Mouse (Mus musculus): ENCODE measurements around the gene Oxgr1. TPM values are rescaled to one million over a fixed set of nuclear protein-coding genes. Genes with fewer than 3 reads are reported as not detected.

Gene Oxgr1
- total RNA-seq (2021), result not detected

DNA sequence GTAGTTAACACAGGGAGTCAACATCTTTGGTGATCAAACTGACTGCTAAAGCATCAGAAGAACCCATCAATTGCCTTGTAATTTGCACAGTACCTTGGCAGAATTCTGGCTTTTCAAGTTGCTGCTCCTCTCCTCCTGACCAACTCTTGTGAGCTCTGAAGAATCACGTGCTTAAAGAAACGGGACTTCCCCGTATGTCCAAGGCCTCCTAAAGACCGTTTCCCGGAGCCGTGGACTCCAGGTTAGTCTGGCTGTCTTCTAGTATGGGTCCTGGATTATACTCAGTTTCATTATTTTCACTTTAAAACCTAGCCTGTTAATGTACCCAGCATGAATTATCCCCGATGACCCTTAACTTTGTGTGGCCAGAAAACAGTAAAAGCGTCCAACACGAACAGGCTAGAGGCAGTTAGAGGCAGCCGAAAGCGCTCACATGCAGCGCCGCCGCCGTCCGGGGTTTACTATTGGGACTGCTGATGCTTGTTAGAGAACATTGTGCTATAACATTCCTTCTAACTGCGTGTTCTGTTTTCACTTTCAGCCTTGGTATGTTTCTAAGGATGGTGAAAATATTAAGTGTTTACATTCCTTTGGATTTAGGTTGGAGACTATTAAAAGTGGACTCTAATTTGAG lies at the start of gene Oxgr1:
TSS of gene Oxgr1 (minus strand) at position 249 of the 634 bp plus-strand sequence.
- intact Hi-C loops (cut with DNase I), result no loop called here
- no peak for DNase-seq (ENCODE audit: low spot score)

DNA sequence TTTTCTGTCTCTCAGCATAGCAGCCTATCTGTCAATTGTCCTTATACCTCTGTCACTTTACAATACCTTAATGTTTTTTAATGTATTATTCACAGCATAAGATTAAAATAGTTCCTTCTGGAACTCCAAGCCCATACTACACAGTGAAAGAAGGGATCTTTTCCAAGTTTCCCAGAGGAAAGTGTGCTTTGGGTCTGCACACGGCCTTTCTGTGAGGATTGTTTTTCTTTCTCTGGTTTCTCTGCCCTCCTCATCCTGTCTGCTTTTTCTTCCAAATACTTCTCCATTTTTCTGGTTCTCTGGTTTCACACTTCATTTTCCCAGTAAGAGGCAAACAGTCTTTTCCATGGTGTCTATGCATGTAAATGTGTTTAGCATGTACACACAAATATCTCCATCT lies 48.2 kb upstream of the Oxgr1 start:
- no peak for DNase-seq (ENCODE audit: low spot score)
- intact Hi-C loops (cut with DNase I), result no loop called here

DNA sequence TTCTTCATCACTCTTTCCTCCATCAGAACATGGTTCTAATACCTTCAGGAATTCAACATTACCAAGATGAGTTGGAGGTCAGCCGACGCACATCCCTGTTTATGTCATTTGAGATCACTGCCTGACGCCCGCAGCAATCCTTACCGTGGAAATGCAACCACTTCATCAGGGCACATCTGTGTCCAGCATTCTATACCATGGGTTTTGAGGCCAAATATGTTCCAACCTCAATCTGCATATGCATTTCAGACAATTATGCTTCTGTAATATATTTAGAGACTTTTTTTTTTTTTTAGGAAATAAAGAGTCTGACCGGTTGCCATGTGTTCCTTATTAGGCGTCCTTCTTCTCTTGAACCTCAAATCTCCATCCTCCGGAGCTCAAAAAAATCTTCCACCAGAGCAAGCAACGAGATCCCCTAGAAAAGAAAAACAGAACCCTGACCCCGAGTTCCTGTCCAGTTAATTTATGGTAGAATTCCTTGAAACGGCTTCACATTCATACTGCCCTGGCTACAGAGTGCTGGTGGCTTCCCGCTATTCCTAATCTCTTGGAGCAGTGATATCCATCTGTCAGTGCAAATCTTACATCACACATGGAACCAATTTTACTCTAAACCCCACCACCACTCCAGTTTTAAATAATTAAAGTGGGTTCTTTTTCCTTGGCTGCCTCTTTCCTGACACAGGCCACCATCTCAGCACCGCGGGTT lies 47.6 kb upstream of the Oxgr1 start:
- no peak for DNase-seq (ENCODE audit: low spot score)
- intact Hi-C loops (cut with DNase I), result no loop called here

DNA sequence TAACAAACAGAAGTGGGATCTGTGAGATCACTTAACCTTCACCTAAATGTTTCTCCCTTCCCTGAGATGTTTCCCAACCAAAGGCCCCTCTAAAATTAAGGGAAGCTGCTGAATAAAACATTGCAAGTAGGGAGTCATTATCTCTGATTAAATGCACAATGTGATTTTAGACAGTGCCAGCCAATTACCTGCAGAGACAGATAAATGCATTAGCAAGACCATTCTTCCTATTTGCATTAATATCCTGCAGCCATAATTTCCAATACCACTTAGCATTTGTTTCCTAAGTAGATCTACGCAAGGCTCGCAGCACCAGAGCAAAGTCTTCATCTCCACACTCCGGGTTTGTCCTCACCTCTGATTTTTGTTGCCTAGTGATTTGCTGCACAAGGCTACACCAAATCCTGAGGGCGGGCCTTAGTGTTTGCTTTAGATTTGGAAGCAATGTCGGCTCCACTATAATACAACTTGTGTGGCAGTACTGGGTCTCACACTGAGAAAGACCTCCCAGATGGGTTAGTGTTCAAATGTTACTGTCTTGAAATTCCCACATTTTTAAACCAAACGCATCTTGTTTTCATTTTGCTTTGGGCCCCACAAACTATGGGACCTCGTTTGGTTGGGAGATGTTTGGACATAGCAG lies 46.9 kb upstream of the Oxgr1 start:
- intact Hi-C loops (cut with DNase I), result no loop called here
- DNase-seq (ENCODE audit: low spot score), result no peak

DNA sequence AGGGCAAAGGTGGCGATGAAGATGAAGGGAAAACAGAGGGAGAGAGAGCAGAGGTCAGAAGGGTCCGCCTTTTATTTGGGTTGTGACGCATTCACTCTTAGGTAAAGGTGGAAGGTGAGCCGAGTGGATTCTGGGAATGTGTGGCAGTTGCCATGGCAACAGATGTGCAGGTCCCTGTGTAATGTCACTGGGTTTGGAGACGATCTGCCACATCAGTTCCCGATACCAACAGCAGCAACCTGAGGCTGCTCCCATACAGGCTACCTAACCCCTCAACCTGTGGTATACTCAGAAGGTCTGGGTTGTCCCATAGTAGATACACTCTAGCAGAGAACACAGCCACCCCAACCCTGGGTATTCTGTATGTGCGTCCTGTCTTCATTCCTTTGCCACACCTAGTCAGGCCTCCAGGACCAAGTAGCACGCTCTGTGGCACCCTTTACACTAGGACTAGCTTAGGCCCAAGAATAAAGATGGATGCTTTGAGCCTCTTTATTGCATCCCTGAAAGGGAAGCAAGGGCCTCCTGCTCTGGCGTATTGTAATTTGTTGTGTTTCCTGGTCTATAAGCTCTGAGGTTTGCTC lies 41.9 kb upstream of the Oxgr1 start:
- no peak for DNase-seq (ENCODE audit: low spot score)
- intact Hi-C loops (cut with DNase I), result no loop called here

DNA sequence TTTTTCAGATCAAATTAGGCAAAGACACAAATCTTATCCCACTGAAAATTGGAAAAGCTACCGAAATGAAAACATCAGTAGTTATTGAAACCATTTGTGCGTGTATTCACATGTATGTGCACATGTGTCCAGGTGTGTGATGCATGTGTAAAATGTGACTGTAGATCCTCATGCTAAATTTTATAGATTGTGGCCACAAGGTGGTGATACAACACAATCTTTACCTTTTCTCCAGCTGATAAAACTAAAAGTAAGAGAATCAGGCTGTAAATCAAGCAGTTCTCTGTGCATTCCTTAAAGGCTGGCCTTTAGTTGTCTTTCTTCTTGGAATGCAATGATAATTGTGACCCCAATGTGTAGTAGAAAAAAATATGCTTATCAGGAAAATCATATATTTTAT lies 34.0 kb upstream of the Oxgr1 start:
- DNase-seq (ENCODE audit: low spot score), result no peak
- intact Hi-C loops (cut with DNase I), result loop anchor here (1.0 to 5.0 kb wide), 4 partner anchors 186 to 688 kb away; no protein-coding TSS in a partner anchor

DNA sequence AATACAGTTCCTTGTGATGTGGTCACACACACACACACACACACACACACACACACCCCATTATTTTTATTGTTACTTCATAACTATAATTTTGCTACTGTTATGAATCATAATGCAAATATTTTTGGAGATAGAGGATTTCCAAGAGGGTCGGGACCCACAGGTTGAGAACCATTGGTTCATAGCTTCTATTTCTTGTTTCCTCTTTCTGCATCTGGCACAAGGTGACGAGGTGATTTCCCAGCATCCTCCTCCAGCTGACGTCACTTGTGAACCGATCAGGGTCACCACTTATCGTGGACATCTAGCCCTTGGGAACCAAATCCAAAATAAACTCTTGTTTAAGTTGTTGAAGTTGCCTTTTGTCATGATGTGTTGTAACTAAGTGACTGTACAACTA lies 33.5 kb upstream of the Oxgr1 start:
- no peak for DNase-seq (ENCODE audit: low spot score)
- intact Hi-C loops (cut with DNase I), result loop anchor here (1.0 to 5.0 kb wide), 4 partner anchors 187 to 689 kb away; no protein-coding TSS in a partner anchor

DNA sequence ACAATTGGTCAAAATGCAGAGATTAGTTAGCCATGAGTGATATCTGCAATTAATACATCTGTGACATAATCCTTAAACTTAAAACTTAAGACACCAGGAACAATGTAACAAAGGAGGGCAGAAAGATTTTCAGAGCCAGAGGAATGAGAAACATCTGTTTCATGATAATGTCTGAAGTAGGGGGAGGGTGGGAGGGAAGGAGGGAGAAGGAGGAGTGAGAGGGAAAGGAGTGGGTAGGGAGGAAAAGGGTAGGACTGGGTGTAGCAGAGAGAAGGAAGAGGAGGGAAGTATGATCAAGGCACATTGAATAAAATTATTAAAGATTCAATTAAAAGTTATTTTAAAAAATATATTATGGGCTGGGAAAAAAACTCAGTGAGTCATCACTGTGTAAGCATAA lies 32.0 kb upstream of the Oxgr1 start:
- intact Hi-C loops (cut with DNase I), result no loop called here

DNA sequence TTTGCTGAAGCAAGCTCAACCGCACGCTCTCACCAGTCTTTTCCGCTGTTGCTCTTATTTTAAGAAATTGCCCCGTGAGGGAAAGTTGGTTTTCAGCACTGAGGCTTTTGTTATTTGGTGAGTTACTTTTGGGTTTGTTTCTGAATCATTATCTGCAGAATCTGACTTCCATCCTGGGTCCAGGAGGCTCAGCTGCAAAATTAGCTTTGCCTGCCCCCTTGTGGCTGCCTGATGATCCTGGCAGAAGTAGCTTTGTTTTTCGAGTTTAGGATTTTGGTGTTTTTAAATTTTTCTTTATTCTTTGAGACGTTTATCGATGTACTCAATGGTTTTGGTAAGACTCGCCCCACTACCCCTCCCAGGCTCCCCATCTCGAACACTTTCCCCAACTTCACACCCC lies 18.9 kb upstream of the Oxgr1 start:
- DNase-seq (ENCODE audit: low spot score), result no peak
- intact Hi-C loops (cut with DNase I), result loop anchor here (5.0 kb wide), 1 partner anchor 1019 kb away; no protein-coding TSS in a partner anchor

More for the DNA sequence above, 32.0 kb upstream of the Oxgr1 start:
- no peak for DNase-seq (ENCODE audit: low spot score)

DNA sequence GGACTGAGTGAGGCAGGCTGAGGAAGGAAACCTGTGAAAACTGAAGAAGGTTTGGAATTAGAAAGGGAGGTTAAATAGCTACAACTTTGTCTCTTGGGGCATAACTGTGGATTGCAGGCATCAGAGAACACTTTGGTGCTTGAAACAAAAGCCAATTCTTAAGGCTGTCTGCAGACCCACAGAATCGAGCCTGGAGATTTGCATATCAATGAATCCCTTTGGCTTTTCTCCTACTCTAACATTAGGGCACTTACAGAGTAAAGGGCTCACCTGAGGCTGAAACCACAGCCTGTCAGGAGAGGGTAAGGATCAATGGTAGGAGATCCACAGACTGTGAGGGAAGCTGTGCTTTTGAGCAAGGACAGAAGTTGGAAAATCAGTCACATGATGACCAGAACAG lies 8.8 kb downstream of the Oxgr1 start:
- DNase-seq (ENCODE audit: low spot score), result no peak
- intact Hi-C loops (cut with DNase I), result no loop called here

DNA sequence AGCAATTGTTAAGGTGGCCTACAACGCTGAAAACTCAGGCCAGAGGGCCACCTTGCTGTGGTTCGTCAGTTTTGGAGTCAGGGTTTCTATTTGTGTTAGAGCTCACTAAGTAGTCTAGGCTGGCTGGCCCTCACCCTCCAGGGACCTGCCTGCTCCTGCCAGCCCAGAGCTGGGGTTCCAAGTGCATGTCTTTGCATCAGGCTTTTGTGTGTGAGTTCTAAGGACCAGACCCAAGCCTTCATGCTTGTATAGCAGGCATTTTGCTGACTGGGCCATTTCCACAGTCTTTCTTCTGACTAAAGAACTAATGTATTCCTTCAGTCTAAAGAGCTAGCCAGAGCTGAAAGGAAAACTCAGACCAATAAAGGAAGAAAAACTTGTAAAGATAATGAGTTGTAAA lies 22.3 kb downstream of the Oxgr1 start:
- intact Hi-C loops (cut with DNase I), result no loop called here
- DNase-seq (ENCODE audit: low spot score), result no peak

DNA sequence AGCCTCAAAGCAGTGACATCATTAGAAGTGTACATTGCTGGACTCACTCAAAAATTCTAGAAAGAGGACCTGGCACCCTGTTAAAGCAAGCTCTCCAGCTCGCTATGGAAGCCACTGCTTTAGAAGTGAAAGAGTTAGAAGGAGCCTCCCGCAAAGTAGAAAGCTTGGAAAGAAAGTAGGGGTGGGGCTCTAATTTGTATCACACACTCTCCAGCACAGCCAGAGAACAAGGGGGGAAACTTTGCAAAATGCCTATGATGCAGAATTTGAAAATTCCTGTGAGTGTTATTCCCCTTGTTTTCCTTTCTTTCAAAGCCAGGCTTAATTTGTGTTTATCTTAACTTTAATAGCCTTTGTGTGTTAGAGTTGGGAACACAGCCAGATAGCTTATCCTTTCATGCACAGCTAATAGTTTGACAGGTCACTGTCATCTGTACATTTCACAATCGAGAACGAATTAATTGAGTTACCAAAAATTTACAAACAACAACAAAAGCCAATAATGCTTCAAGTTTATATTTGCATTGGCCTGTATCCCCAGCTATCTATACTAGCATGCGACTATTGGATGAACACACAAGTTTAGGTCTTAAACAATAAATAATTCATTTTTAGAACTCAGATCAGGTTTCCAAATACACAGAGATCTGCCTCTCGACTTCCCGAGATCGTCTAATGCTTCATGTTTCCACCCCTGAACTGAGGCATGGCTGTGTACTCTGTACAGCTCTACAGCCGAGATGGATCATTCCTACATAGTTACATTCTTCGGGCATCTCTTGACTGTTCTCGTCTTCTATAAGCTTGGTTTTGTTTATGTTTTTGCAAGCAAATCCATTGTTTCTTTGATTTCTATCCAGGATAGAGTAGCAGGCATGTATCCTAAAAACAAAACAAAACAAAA lies 32.0 kb downstream of the Oxgr1 start:
- no peak for DNase-seq (ENCODE audit: low spot score)
- intact Hi-C loops (cut with DNase I), result no loop called here

DNA sequence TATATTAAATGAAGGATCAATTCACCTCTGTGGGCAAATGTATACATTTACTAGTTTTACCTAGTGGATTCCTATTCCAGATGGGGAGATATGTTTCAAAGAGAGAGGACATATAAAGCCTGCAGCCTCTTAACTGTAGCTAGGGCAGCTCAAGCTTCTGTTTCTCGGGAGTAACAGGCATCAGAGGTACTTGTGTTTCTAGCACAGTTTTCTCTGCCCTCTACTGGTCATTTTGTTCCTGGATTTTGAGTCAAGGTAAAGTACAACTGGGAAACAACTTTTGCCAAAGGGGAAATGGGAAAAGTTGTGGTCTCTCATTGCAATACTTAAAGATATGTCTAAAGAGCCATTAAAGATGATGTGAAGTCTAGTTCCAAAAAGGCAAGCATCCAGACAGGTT lies 37.1 kb downstream of the Oxgr1 start:
- intact Hi-C loops (cut with DNase I), result no loop called here
- DNase-seq (ENCODE audit: low spot score), result no peak

DNA sequence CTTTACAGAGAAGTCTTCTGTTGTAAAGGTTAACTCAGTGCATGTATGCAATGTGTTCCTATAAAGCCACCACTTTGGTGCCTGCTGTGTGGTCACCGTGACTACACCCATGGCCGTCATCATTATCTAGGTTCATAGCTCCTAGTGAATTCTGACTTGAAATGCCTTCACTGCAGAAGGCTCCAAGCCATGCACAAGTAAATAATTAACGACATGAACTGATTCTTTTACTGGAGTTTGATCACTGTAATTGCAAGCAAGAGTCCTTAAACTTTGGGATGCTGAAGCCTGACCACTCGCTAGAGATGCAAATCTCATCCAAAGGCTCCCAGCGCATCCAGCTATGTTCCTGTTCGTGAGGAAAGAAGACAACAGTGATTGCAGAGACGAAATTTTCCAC lies 38.6 kb downstream of the Oxgr1 start:
- DNase-seq (ENCODE audit: low spot score), result no peak
- intact Hi-C loops (cut with DNase I), result no loop called here

DNA sequence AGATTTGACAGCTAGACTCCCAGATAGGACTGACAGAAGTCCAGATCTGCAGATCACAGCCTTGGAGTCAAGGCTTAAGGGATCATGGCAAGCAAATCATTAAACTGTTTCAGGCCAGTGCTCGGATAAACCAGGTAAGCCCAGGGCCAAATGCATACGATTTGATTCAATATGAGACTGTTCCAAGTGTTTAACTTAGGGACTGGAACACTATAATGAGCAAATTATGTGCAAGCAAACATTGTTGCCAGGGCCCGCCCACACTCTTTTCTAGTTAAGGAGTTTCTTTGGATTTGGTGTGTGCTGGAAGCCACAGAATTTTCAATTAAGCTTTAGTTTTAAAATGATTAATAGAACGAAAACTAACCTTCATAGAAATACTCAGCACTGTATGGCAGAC lies 39.6 kb downstream of the Oxgr1 start:
- DNase-seq (ENCODE audit: low spot score), result no peak
- intact Hi-C loops (cut with DNase I), result no loop called here

DNA sequence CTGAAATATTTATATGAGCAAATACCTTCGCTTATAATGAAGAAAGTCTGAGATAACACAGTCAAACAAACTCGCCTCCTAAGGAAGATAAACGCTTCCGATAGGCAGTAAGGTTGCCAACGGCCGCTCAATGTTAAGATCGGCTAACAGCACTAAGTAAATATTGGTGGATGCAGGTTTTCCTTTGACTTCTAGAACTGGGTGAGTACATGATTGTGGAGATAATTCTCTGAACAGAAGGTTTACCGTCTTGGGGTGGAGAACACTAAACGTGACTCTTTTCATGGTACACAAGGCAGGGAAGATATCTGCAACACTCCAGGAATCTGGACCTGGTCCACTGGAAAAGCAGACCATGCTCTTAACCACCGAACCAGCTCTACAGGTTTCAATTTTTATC lies 52.6 kb downstream of the Oxgr1 start:
- DNase-seq (ENCODE audit: low spot score), result no peak
- intact Hi-C loops (cut with DNase I), result no loop called here

DNA sequence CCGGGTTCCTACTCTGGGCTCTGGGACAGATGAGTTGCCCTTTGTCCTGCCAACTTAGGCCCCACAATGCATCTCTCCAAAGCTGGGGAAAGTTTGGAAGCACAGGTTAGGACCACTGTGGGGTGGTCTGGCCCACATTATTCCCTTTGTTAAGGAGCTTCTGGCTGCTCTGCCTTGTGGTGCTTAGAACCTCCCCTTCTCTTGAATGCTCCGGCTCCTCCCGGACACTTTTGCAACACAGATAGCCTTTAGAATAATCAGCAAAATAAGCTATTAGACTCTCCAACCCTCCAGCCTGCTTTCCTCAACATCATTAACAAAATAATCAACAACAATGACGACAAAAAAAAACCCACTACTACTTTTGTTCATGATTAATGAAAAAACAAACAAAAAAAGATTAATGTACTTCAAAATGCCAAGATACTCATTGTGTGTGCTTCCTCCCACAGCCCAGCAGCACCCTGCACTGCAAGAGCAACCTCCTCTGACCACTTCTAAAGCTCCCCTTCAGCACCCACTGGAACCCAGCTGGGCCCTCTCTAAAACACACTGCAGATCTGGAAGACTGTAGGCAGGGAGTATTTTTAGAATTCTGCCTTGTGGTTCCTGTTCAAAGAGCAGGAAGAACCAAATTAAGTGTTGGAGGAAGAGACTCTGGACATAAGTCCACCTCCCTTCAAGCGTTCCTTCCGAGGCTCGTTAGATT lies 53.1 kb downstream of the Oxgr1 start:
- no peak for DNase-seq (ENCODE audit: low spot score)
- intact Hi-C loops (cut with DNase I), result no loop called here

DNA sequence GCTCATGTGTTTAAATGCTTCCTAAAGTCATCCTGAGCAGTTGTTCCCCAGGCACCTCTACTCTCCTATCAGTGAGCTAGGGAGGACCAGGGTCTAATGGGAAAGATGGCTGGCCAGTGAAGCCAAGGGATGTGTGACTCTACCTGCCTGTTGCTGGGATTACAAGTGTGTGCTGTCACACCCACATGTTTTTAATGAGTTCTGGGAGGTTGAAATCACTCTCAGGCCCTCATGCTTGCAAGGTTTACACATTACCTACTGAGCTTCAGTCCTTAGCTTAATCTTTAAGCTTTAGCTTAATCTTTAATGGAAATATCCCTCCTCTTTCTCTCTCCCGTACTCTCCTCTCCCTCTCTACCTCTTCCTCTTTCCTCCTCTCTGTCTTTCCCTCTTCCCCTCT lies 55.0 kb downstream of the Oxgr1 start:
- DNase-seq (ENCODE audit: low spot score), result no peak
- intact Hi-C loops (cut with DNase I), result no loop called here

DNA sequence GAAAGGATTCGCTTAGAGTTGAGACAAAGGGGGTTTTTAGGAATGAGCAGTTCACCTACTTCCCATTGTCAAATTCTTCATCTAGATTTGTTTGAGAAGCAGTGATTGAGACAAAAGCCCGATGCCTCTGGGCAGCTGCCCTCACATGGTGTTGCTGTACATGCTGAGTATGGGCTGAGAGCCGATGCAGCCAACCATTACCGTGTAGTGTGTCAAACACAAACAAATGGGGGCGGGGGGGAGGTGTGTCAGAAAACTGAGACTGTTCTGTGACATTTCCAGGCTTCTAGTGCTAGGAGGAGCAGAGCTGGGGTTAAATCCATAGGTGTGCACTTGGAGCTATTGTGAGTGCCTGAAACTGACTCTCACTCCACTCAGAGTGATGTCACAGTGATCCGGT lies 55.5 kb downstream of the Oxgr1 start:
- no peak for DNase-seq (ENCODE audit: low spot score)
- intact Hi-C loops (cut with DNase I), result no loop called here

Data from heart, postnatal 25 days (tissue).